Mouse (Mus musculus) T-cell, adult 2 months (primary cell): ENCODE results near the gene Pi16.
"Not testable (repeated sequence)": the region's sequence is repeated elsewhere in the genome, so short reads cannot be mapped to it uniquely, and the experiment has no call there.

Experiments
- DNase-seq: peaks from one replicate; pipeline ENCODE4 v3.0.0; 2022; ENCODE audit warnings: low spot score

The Pi16 gene

GRCm38 (mm10) chr17:29317380-29317779 is at the start of gene Pi16:
Gene Pi16, plus strand, starts transcription at chr17:29317680.
- not testable (repeated sequence) for DNase-seq

DNA sequence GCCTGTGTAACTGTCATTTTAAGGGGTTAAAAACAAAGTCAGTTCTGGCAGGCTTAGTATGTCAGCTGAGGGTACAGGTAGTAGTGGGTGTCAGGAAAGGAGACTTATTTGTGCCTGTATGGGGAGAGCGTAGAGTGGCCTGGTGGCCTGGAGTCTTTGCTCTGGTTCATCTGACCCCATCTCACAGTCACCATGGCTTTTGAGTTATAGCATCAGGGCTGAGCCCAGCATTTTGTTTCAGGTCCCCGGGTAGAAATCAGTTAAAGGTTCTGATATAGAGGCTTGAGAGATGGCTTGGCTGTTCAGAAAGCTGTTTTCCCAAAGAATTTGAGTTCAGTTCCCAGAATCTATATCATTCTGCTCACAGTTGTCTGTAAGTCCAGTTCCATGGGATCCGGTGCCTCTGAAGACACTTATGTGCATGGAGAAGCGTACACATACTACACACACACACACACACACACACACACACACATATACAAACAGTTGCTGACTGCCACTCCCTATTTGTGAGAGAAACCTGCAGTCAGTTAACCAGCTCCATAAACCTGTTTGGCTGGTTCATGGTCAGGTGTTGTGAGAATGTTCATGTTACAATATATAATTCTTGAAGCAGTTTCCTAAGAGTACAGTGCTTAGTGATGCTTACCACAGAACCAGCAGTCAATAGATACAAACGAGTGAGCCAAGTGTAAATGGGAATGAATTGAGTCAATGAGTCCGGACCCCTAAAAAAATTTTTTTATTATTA is 49.4 kb upstream of the Pi16 start:
- no peak for DNase-seq

DNA sequence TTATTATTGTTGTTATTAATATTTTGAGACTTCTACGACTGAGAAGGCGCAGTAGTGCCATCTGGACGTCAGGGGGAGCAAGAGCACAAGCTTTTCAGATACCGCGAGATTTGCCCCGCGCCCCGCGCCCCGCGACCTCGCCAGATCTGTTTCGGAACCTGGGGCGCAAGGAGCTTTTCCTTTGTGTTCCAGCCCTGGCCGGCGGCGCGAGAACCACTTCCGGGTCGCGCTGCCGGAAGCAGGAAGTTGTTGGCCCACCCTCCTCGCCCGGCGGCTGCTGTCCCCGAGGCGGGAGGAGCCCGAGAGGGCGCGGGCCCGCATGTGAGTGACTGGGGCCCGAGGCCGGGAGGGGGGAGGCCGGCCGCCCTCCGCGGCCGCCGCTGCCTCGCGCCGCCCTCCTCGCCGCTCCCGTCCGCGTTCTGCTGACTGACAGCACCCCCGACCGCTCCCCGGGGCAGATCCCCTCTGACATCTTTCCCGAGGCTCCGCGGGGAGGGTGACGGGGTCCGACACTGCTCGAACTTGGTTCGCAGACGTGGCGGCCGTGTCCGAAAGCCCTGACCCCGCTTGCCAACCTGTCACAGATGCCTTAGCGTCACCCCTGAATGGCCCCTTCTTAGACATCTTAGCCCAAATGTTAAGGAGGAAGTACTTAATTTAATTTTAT is 48.7 kb upstream of the Pi16 start, which contains the start of gene BC004004:
Gene BC004004, plus strand, starts transcription at position 107 of the 667 bp plus-strand sequence.
- DNase-seq = peak; percentile 94

GRCm38 (mm10) chr17:29269349-29269706 is 48.2 kb upstream of the Pi16 start:
- DNase-seq = no peak

DNA sequence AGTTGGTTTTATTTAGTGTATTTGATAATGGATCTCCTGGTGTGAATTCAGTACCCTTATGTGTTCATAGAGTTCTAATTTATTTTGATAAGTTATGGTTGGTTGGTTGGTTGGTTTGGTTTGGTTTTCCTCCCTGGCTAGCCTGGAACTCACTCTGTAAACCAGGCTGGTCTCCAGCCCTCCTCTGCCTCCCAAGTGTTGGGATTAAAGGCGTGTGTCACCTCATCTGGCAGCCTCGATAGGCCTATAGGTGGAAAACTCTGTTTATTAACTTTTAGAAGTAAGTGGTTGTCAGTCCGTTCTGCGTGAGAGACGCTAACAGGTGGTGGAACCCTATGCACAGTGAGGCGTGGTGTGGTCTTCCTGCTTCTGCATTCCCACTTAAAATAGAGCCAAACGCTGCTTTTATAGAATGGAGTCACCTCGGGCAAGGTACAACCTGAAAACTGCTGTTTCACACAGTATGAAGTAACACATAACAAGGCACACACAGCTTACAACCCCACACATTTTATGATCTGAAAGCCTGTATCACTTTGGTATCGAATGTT is 47.3 kb upstream of the Pi16 start:
- DNase-seq = no peak

GRCm38 (mm10) chr17:29273156-29273555 is 44.3 kb upstream of the Pi16 start:
- DNase-seq = no peak

DNA sequence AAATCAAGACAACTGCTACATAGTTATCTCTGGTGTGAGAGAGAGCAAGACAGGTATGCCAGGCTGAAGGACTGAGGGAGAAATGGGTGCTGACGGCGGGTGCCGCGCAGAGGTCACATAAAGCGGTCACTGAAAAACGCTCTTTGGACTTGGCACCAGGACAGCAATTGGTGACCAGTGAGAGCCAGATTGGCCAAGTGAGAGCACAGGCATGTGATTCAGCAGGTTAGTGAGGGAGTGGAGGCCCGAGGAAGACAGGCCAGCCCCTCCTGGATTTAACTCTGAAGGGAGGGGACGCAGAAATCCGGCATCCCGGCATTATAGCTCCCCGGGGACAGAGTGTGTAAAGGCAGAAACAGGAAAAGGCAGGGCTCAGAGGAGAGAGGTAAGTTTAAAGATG is 43.6 kb upstream of the Pi16 start:
- DNase-seq = no peak

- DNase-seq = peak; percentile 91
These were observed 37.1 kb upstream of the Pi16 start for GRCm38 (mm10) chr17:29280422-29280821.

DNA sequence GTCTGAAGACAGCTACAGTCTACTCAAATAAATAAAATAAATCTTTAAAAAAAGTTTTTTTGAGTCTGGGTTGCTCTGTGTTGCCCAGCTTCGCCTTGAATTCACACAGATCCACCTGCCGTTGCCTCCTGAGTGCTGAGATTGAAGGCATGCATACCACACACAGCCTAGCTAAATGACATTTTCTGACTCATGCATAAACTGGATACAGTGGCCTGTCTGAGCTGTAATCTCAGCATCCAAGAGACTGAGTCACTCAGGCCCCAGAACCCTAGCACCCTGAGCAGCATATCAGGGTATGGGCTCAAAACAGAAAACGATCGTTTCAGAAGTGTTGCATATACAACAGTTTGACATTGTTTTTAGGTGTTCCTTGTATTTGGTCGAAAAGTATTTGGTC is 35.9 kb upstream of the Pi16 start:
- no peak for DNase-seq

DNA sequence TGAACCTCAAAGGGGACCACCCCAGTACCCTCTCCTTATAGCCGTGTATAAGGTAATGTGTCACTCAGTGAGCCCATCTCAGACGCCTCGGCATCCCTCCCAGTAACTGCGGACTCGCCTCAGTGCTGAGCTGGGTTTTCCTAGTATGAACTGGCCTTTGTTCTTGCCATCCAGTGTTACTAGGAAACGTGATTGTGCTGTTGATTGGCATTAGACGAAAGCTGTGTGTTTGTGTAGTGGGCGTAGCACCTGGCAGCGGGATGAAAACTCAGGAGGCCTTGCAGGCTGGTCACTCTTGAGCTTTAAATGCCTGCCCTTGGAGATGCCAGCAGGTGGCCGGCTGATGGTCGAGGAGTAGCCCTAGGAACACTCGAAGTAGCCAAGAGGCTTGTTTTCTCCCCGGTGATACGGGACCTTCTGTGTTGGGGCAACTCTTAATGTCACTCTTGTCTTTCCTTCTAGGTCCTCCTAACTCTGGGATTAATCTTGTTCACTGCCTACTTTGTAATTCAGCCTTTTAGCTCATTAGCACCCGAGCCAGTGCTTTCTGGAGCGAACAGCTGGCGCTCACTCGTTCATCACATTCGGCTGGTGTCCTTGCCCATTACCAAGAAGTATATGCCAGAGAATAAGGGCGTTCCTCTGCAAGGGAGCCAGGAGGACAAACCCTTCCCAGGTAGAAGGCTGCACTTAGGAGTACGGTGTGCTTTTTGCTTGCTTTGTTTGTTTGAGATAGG is 35.1 kb upstream of the Pi16 start:
- no peak for DNase-seq

- DNase-seq = no peak
These were observed 25.7 kb upstream of the Pi16 start for GRCm38 (mm10) chr17:29291793-29292192.

DNA sequence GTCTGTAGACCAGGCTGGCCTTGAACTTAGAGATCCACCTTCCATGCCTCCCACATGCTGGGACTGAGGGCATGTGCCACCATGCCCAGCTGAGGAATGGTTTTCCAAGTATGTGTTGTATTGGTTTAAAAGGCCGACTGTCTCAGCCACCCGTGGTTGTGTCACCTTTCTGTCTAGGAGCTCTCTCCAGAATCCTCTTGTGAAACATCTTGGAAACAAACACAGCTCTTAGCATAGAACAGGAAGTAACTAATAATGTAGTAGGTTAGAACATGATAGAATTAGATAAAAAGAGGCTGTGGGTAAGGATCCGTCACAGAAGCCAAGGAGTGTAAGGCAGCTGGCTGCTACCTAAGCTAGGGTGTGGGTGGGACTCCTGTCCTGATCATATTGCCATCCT is 24.5 kb upstream of the Pi16 start:
- DNase-seq = no peak

GRCm38 (mm10) chr17:29293807-29294605 is 23.5 kb upstream of the Pi16 start:
- no peak for DNase-seq

GRCm38 (mm10) chr17:29295835-29296234 is 21.6 kb upstream of the Pi16 start:
- no peak for DNase-seq

- no peak for DNase-seq
These were observed 20.2 kb upstream of the Pi16 start for GRCm38 (mm10) chr17:29297321-29297720.

DNA sequence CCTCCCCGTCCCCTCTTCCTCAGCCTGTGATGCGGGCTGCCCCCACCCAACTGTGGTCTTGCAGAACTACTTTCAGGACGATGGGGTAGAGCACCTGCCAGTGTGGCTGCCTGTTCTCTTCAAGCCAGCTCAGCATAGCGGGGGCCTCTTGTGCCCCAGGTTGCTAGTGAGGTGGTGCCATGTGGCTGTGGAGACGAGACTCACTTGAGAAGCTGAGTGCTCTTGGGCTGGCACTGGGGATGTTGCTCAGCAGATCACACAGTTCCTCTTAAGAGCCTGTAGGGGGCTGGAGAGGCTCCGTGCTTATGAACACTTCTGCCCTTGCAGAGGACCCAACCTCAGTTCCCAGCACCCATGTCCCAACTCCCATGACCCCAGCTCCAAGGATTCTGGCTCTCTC is 19.7 kb upstream of the Pi16 start:
- DNase-seq = peak; percentile 11

GRCm38 (mm10) chr17:29299282-29299681 is 18.2 kb upstream of the Pi16 start:
- no peak for DNase-seq

DNA sequence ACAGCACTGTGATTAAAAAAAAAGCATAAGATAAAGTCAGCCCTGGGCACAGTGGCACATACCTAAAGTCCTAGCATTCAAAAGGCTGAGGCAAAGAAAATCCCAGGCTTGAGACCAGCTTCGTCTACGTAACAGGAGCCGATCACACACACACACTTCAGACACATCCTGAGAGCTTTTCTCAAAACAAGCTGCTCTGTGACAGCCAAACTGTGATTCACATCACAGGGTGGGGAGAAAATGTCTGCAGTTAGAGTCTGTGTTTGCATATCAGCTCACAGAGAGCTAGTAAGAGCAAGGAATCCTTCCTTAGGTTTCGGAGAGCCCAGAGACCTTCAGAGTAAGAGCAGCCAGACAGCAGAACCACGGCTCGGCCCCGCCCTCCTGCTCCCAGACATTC is 16.6 kb upstream of the Pi16 start:
- DNase-seq = no peak

- no peak for DNase-seq
These were observed 16.1 kb upstream of the Pi16 start for GRCm38 (mm10) chr17:29301421-29301820.

- DNase-seq = no peak
These were observed 15.3 kb upstream of the Pi16 start for GRCm38 (mm10) chr17:29302149-29302548.

GRCm38 (mm10) chr17:29303087-29303486 is 14.4 kb upstream of the Pi16 start:
- DNase-seq = peak; percentile 36

DNA sequence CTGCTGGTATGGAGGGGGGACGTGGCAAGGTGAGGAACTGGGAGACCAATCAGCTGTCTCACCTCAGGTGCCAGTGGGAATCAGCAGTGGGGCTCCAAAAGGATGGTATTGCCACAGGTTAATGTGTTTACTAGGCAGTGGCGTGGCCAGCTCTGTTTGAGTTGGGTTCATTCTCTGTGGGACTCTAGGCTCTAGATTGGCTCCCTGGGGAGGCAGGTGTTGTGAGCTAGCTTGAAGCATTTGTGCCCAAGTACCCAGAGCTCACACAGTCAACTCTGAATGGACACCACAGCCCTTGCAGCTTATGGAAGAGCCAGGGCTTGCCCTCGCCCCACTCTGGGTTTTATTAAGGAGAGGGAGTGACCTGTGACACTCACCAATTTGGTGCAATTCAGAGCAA is 13.6 kb upstream of the Pi16 start:
- no peak for DNase-seq
